Mouse (Mus musculus) megakaryocyte, adult 5-6 weeks (primary cell): ENCODE data around the gene Cyb561a3. TPM values are rescaled to one million over a fixed set of nuclear protein-coding genes. Genes with fewer than 3 reads are reported as not detected.
A peak's percentile ranks its signal among the peaks of the same experiment; 100 is the strongest.

Experiments
- ATAC-seq: 2 replicates; pipeline ENCODE4 v1.8.0; 2016; ENCODE audit warnings: mild to moderate bottlenecking, inconsistent platforms; ENCODE audit not compliant: poor library complexity, severe bottlenecking
- total RNA-seq, 2 experiments: library from RNA; stranded (forward) in 1 of 2; stranded (reverse) in 1 of 2; fragments of 153-499, 151-499 nt in 1 of 2; fragments of 221-1000, 200-1000 nt in 1 of 2; gene quantifications; 2 replicates each; pipeline versions ENCODE4 v1.2.3 to v1.2.4; 2015 to 2017

The Cyb561a3 gene
- total RNA-seq, 2 experiments from 2014 or later = 37.2 to 38.3 TPM

GRCm38 (mm10) chr19:10589127-10589857 is 12.3 kb downstream of the Cyb561a3 start:
- ATAC-seq = peak; percentile 71

- no peak for ATAC-seq
Observed at GRCm38 (mm10) chr19:10590301-10590700, 13.3 kb downstream of the Cyb561a3 start.

DNA sequence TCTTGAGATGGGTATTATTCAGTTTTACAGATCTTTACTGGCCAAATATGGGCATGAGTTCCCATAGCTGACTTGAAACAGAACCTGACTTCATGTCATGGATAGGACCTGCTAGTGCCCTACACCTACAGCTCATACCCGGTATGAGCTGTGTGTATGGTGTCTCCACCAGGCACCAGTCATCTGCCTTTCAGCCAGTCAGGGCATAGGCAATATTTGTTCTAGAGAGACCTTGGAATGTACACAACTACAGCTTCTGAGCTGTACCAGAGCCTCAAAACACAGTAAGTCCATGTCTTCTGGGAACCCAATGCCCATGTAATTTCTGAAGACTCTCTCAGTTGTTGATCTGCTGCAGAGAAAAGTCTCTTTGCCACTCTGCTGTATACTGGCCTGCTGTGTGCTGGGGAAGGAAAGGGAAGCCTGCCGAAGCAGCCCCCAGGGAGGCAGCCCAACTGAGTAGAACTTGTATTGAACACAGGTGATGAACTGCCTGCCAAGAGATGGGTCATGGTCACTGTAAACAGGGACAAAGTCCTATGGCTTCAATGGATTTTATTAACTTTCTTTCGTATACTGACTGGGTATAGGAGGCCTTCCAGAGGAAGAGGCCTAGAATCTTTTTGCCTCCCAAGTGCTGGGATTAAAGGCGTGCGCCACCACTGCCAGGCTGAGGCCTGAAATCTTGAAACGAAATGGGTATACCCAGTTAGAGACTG is 14.8 kb downstream of the Cyb561a3 start:
- no peak for ATAC-seq

DNA sequence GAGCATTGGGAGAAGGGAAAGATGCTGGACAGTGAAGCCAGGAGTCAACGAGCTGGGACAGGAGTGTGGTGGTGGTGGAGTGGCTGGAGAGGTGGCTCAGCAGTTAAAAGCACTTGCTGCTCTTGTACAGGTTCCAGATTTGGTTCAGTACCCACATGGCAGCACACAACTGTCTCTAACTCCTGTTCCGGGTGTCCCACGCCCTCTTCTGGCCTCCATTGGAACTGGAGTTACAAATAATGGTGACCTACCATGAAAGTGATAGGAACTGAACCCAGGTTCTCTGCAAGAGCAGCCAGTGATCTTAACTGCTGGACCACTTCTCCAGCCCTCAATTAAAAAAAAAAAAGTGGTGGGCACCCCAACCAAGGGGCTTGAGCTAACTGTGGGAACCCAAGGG is 21.2 kb downstream of the Cyb561a3 start:
- 0 out of 2 replicates have a peak, but pooled peaks have one; percentile 31 for ATAC-seq

- ATAC-seq = no peak
Observed at GRCm38 (mm10) chr19:10599648-10600047, 22.7 kb downstream of the Cyb561a3 start.

GRCm38 (mm10) chr19:10602247-10602769 is 25.3 kb downstream of the Cyb561a3 start:
- ATAC-seq = no peak

GRCm38 (mm10) chr19:10602787-10603186 is 25.8 kb downstream of the Cyb561a3 start:
- ATAC-seq = peak; percentile 58

DNA sequence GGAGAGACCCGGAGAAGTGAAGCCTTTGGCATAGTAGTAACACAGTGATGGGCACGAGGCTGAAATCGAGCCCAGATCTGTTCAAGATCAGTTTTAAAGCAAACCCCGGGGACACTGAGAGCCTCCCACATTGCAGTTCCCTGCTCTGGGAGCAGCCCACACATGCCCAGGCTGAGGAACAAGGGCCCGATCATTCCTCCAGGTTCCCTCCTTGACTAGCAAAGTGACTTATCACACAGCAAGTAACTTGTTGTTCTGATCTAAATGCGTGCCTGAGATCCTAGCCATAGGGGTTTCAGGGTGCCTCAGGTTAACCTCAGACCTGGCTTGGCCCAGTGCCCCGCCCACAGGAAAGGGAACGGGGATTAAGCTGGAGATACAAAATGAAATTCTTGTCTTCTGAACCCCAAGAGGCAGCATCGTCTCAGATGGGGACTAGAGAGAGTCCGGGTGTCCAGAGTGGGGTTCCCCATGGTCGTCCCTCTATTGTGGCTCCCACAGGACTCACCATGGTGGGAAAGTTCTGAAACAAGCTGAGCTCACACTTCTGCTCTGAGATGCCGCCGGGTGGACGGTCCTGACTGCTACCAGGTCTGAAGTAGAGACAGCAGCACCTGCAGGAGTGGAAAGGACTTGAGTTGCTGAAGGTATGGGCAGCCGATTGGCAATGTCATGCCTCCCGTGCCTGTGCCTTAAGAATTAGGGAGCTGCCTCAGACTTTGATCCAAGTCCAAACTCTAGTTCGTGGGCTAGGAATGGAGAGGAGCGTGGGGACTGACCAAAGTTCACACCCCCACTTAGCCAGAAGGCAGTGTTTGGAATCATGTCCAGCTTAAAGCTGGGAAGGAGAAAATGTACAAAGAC is 26.9 kb downstream of the Cyb561a3 start:
- ATAC-seq = no peak

DNA sequence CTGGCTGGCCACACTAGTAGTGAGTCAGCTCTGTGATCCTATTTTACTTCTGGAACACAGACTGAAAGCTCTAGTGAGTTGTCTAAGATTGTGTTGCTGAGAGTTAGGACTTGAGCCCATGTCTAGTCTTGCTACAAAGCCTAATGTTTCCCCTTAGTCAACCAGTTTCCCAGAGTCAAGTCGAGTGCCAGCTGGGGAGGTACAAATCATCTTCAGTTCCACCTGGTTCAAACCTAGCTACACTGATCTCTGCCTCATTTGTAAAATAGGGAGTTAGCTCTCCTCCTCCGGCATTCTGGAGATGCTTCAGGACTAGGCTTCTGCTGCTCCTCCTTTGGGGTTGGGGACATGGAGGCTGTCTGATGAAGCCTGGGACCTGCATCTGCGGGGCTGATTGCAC is 27.6 kb downstream of the Cyb561a3 start:
- no peak for ATAC-seq

DNA sequence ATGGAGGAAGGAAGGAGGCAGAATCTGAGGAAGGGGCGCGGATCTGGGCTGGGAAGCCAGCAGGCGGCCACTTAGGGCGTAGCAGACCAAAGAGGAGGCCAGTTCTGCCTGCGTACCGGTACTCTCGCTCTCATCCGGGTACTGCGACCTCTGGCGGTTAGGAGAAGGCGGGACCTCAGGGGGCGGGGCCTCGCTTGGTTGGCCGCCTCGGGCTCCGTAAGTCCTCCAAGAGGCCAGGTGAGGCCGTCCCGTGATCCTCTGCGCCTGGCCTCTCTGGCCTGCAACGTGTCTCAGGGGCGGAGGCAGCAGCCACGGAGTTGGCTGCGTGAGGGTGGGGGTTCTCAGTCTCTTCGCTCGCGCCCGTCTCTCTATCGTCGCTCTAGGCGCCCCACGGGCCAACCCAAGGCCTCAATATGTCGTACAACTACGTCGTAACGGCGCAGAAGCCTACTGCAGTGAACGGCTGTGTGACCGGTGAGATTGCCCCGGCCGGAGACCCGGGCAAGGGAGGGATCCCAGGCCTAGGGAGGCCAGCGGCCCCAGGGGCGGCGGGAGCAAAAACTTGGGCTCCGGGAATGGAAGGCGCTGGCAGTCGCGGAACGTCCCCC is 28.4 kb downstream of the Cyb561a3 start, which contains the start of the genes Ddb1 and Tkfc:
TSS of gene Ddb1 (plus strand) at position 35 of the 608 bp plus-strand sequence.
TSS of gene Tkfc (minus strand) at position 362 of the 608 bp plus-strand sequence.
- peak; percentile 93 for ATAC-seq

- no peak for ATAC-seq
Observed at GRCm38 (mm10) chr19:10605901-10606622, 29.1 kb downstream of the Cyb561a3 start.

DNA sequence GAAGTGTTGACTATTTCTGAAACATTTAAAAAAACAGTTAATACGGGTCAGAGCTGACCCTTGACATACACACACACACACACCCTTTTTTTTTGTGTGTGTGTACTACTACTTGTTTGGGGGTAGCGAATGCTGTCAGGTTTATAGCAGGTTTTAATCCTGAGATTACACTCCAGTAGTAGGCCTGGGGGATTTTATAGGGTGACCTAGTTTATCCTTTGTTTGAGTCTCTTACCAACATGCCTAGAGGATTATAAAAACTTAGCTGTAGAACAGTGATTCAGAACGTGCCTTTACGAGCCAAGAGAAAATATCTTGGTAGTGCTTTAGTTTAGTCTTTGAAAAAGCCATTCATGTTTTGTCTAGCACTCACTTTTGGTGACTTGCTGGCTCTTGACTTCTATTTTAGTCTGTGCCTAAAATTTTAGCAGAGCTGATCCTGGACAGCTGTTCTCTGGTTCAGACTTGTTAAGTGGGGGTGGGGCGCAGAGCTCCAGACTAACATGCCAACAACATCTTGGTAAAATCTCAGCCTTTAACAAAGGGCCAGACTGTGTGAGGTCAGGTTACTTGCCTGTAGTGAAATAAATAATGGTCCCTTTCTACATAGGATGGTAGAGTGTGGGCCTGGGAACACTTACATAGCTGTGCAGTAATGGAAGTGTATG is 31.7 kb downstream of the Cyb561a3 start:
- ATAC-seq = no peak

DNA sequence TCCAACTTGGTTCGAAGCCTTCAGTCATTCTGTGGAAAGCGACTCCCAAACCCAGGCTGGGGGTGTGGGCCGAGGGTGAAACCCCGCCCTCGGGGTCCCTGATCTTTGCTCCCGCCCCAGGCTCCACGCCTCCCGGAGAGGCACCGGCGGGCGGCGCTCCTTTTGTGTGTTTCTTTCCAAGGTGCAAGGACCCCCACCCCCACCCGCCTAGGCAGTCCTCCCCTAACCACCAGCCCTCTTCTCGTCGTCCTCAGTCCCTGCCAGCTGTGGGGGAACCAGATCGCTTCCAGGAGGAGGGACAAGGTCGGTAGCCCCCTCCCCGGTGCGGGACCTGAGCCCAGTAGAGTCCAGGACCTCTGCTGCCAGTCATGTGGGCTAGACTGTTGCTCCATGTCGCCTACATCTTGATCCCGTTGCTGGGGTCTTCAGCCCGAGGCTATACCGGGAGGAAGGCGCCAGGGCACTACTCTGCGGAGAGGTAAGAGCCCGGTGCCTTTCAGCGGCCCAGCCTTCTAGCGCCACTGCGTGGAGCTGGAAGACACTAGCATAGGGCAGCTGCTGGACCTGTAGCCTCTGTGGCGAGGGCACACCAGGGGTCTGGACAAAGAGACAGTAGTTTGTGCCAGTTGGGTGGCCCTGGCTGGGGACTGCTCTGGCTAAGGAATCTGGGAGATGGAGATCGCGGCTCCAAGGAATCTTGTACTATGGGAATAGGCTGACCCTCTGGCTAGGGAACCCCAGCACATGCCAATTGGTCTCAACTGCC is 57.3 kb downstream of the Cyb561a3 start, which contains the start of gene Vwce:
TSS of gene Vwce (plus strand) at position 108 of the 766 bp plus-strand sequence.
- ATAC-seq = peak; percentile 33; the same call in 1 of the 2 replicates

DNA sequence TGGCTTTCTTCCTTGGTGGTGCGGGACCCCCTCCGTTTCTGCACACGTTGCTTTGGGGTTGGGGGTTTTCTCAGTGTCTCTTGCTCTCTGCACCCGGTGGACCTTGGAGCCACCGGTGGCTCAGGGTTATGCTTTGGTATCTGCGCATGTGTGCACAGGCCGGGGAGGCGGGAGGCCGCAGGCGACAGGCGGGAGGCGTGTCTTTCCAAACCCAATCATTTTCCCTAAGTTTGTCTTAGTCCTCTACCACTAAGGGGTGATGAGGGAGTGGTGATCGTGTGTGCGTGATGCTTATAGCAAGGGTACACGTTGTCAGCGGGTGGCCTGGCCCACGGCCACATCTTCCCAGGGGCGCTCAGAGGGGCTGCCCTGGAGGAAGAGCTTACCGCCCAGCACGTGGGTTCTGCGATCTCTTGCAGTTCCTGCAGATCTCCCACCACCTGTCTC is 57.9 kb downstream of the Cyb561a3 start:
- peak; percentile 43 for ATAC-seq

GRCm38 (mm10) chr19:10637840-10638239 is 60.9 kb downstream of the Cyb561a3 start:
- ATAC-seq = no peak

DNA sequence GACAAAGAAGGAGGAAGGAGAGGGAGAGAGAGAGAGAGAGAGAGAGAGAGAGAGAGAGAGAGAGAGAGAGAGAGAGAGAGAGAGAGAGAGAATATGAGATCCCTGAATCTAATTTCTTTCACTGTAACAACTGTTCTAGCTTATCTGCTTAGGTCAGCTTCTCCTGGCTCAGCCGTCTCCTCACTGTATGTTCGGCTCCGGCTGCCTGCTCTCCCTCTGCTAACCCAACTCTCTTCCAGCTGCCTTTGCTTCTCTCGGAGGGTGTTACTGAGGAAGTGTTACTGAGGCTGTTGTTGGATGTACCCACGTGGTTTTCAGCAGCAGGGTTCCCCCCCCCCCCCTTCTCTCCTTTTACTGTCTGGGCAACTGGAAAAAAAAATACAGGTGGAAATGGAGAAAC is 63.1 kb downstream of the Cyb561a3 start:
- ATAC-seq = no peak

- ATAC-seq = no peak
Observed at GRCm38 (mm10) chr19:10640589-10641378, 63.8 kb downstream of the Cyb561a3 start.
